Mouse (Mus musculus): ENCODE data around the gene Samd1. TPM values are rescaled to one million over a fixed set of nuclear protein-coding genes. Genes with fewer than 3 reads are reported as not detected.
A peak's percentile ranks its signal among the peaks of the same experiment; 100 is the strongest.

Gene Samd1
- total and polyA plus RNA-seq, 3 experiments = 111 to 121 TPM; not detected in 1

DNA sequence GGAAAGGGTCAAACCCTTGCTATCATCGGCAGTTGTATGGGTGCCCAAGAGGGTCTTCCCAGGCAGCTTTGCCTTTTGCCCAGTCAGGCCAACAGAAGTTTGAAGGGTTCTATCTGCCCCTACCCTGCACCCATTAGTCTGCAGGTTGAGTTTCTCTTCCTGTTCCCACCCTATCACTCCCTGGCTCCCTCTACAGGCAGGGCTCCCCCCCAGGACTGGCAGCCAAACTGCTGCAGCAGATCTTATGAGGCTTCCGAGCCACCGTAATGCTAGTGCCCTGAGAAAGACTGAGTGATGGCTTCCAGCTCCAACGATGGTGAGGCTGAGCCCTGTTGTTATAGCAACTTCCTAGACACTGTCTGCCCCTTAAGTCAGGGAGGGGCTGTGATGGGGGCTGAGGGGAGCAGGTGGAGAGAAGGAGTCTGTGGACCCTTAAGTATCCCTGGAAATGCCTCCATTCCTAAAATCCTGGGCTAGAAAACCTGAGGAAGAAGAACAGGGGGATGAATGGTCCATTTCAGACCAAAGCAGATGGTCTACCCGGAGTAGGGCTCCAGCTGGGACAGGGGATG is 20.6 kb upstream of the Samd1 start:
- Histone ChIP-seq H3K27ac (ENCODE audit: control insufficient read depth, low read depth, low read length) (no peak overlapping the region), H3K9ac (ENCODE audit: control insufficient read depth, low read depth, low read length, poor library complexity, severe bottlenecking) (no peak overlapping the region), H3K9me3 (replicated peaks; ENCODE audit: insufficient read depth, low read length) (no peaks in the 10 kb centered on the region), H3K4me1 (ENCODE audit: control insufficient read depth in 1 of 2, insufficient read depth in 2 of 2, low read length in 2 of 2) (peaks cover 4 to 9% of the 10 kb centered on the region in 2 experiments; a peak in 2 of 4 replicates), H3K27me3 (ENCODE audit: control insufficient read depth in 1 of 2, insufficient read depth in 2 of 2, low read length in 2 of 2) (no peaks in the 10 kb centered on the region), H3K36me3 (ENCODE audit: control insufficient read depth in 1 of 2, insufficient read depth in 2 of 2, low read length in 2 of 2) (peaks cover 0 to 3% of the 10 kb centered on the region in 2 experiments; a peak in 2 of 4 replicates), H3K4me3 (ENCODE audit: control insufficient read depth in 1 of 2, insufficient read depth in 1 of 2, low read depth in 2 of 2, low read length in 2 of 2) (no peak overlapping the region), H3K79me2 (ENCODE audit: control insufficient read depth, insufficient read depth, low read length, poor library complexity) (peaks cover 8% of the 10 kb centered on the region)
- TF ChIP-seq MXI1 (IDR thresholded peaks at IDR 0.05; ENCODE audit: low read depth, low read length) = no peak
- TF ChIP-seq NELFE (IDR thresholded peaks at IDR 0.05; ENCODE audit: low read depth, low read length) = no peak
- no peak for TF ChIP-seq POLR2A (IDR thresholded peaks at IDR 0.05; ENCODE audit: control insufficient read depth in 1 of 2, insufficient read depth in 1 of 2, low read depth in 1 of 2, low read length in 2 of 2, poor library complexity in 1 of 2)
- no peak for TF ChIP-seq UBTF (IDR thresholded peaks at IDR 0.05; ENCODE audit: borderline replicate concordance, insufficient read depth, low read depth, low read length)
- no peak for TF ChIP-seq MAFK (IDR thresholded peaks at IDR 0.05; ENCODE audit: borderline replicate concordance, low read depth, low read length)
- no peak for TF ChIP-seq TAL1 (IDR thresholded peaks at IDR 0.05; ENCODE audit: low read length)
- TF ChIP-seq CTCF (IDR thresholded peaks at IDR 0.05 in 2 of 3, conservative IDR thresholded peaks at IDR 0.05 in 1 of 3; ENCODE audit: control insufficient read depth in 1 of 3, insufficient read depth in 1 of 3, low read depth in 2 of 3, low read length in 3 of 3, poor library complexity in 1 of 3, severe bottlenecking in 1 of 3) = 0 out of 6 replicates have a peak, but pooled peaks have one; percentile 7 to 14 (median 8)
- no peak for TF ChIP-seq SIN3A (IDR thresholded peaks at IDR 0.05; ENCODE audit: low read length)
- no peak for DNase-seq (ENCODE audit: low read depth, low spot score)

GRCm38 (mm10) chr8:83977646-83978045 is 19.8 kb upstream of the Samd1 start:
- H3K27me3 ChIP-seq (ENCODE audit: control insufficient read depth in 1 of 2, insufficient read depth in 2 of 2, low read length in 2 of 2) = no peaks in the 10 kb centered on the region
- no peaks in the 10 kb centered on the region for H3K9me3 ChIP-seq (replicated peaks; ENCODE audit: insufficient read depth, low read length)
- H3K9ac ChIP-seq (ENCODE audit: control insufficient read depth, low read depth, low read length, poor library complexity, severe bottlenecking) = no peak overlapping the region
- no peak overlapping the region for H3K4me3 ChIP-seq (ENCODE audit: control insufficient read depth in 1 of 2, insufficient read depth in 1 of 2, low read depth in 2 of 2, low read length in 2 of 2)
- peaks cover 8 to 14% of the 10 kb centered on the region in 2 experiments for H3K4me1 ChIP-seq (ENCODE audit: control insufficient read depth in 1 of 2, insufficient read depth in 2 of 2, low read length in 2 of 2)
- no peak overlapping the region for H3K27ac ChIP-seq (ENCODE audit: control insufficient read depth, low read depth, low read length)
- TF ChIP-seq TBP (IDR thresholded peaks at IDR 0.05; ENCODE audit: low read depth, low read length) = no peak
- TF ChIP-seq ZKSCAN1 (IDR thresholded peaks at IDR 0.05; ENCODE audit: low read depth, low read length) = no peak
- DNase-seq (ENCODE audit: low read depth, low spot score) = no peak
- H3K36me3 ChIP-seq (ENCODE audit: control insufficient read depth in 1 of 2, insufficient read depth in 2 of 2, low read length in 2 of 2) = peaks cover 0 to 6% of the 10 kb centered on the region in 2 experiments; a peak in 2 of 4 replicates
- peaks cover 8% of the 10 kb centered on the region for H3K79me2 ChIP-seq (ENCODE audit: control insufficient read depth, insufficient read depth, low read length, poor library complexity)

DNA sequence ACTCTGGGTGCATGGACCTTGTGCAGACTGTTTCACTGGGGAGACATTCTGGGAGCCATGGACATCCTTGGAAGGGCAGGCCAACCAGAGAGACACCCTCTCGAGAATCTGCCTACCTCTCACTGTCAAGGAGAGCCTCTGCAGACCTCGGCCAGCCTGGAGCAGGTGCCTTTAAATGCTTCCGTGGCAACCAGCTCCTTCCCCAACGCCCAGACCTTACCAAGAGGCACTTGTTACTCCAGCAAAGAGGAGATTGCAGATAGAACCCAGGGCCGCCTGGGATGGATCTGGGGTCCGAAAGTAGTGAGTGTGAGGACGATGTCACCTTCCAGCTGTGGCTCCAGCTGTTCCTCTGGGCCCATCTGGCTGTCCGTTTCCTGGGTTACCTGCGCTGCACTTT is 19.3 kb upstream of the Samd1 start:
- no peak for DNase-seq (ENCODE audit: low read depth, low spot score)
- H3K4me3 ChIP-seq (ENCODE audit: control insufficient read depth in 1 of 2, insufficient read depth in 1 of 2, low read depth in 2 of 2, low read length in 2 of 2) = no peak overlapping the region

More for the DNA sequence above, 19.3 kb upstream of the Samd1 start:
- TF ChIP-seq NELFE (IDR thresholded peaks at IDR 0.05; ENCODE audit: low read depth, low read length) (no peak), CTCF (IDR thresholded peaks at IDR 0.05 in 2 of 3, conservative IDR thresholded peaks at IDR 0.05 in 1 of 3; ENCODE audit: control insufficient read depth in 1 of 3, insufficient read depth in 1 of 3, low read depth in 2 of 3, low read length in 3 of 3, poor library complexity in 1 of 3, severe bottlenecking in 1 of 3) (no peak), BHLHE40 (IDR thresholded peaks at IDR 0.05; ENCODE audit: borderline replicate concordance, low read depth, low read length) (no peak), USF2 (IDR thresholded peaks at IDR 0.05; ENCODE audit: borderline replicate concordance in 1 of 2, insufficient read depth in 1 of 2, low read depth in 1 of 2, low read length in 2 of 2) (no peak), POLR2AphosphoS5 (IDR thresholded peaks at IDR 0.05; ENCODE audit: borderline replicate concordance, low read depth, low read length) (no peak), RAD21 (IDR thresholded peaks at IDR 0.05; ENCODE audit: low read depth, low read length) (no peak), TCF12 (IDR thresholded peaks at IDR 0.05; ENCODE audit: low read depth, low read length) (no peak), MEF2A (IDR thresholded peaks at IDR 0.05; ENCODE audit: extremely low read depth, insufficient replicate concordance, low read depth, low read length, poor library complexity, severe bottlenecking) (no peak), SMC3 (IDR thresholded peaks at IDR 0.05; ENCODE audit: low read depth, low read length) (no peak), MAZ (IDR thresholded peaks at IDR 0.05; ENCODE audit: low read depth, low read length) (no peak), TAL1 (IDR thresholded peaks at IDR 0.05; ENCODE audit: low read length) (no peak), ZKSCAN1 (IDR thresholded peaks at IDR 0.05; ENCODE audit: low read depth, low read length) (no peak), POLR2AphosphoS2 (IDR thresholded peaks at IDR 0.05; ENCODE audit: low read length) (no peak), SIN3A (IDR thresholded peaks at IDR 0.05; ENCODE audit: low read length) (no peak), MAFK (IDR thresholded peaks at IDR 0.05; ENCODE audit: borderline replicate concordance, low read depth, low read length) (no peak), CHD1 (IDR thresholded peaks at IDR 0.05; ENCODE audit: low read depth, low read length) (no peak)
- Histone ChIP-seq H3K27me3 (ENCODE audit: control insufficient read depth in 1 of 2, insufficient read depth in 2 of 2, low read length in 2 of 2) (no peaks in the 10 kb centered on the region), H3K27ac (ENCODE audit: control insufficient read depth, low read depth, low read length) (no peak overlapping the region), H3K9me3 (replicated peaks; ENCODE audit: insufficient read depth, low read length) (no peaks in the 10 kb centered on the region), H3K36me3 (ENCODE audit: control insufficient read depth in 1 of 2, insufficient read depth in 2 of 2, low read length in 2 of 2) (peaks cover 0 to 6% of the 10 kb centered on the region in 2 experiments; a peak in 2 of 4 replicates), H3K4me1 (ENCODE audit: control insufficient read depth in 1 of 2, insufficient read depth in 2 of 2, low read length in 2 of 2) (peaks cover 8 to 15% of the 10 kb centered on the region in 2 experiments), H3K79me2 (ENCODE audit: control insufficient read depth, insufficient read depth, low read length, poor library complexity) (peaks cover 5% of the 10 kb centered on the region), H3K9ac (ENCODE audit: control insufficient read depth, low read depth, low read length, poor library complexity, severe bottlenecking) (no peak overlapping the region)

Measured in MEL (cell line).